Mouse (Mus musculus) thymus, postnatal 25 days (tissue): ENCODE measurements around the gene 9230112D13Rik.

Experiments used
- DNase-seq: peaks from one replicate; pipeline ENCODE4 v3.0.0; 2022

The 9230112D13Rik gene

GRCm38 (mm10) chr14:34540685-34541162 is 18.1 kb upstream of the 9230112D13Rik start:
- no peak for DNase-seq

GRCm38 (mm10) chr14:34535883-34536282 is 13.3 kb upstream of the 9230112D13Rik start:
- DNase-seq: no peak

- DNase-seq: no peak
Observed at GRCm38 (mm10) chr14:34533537-34533936, 10.9 kb upstream of the 9230112D13Rik start.

GRCm38 (mm10) chr14:34532536-34532935 is 9.9 kb upstream of the 9230112D13Rik start:
- DNase-seq: no peak

- no peak for DNase-seq
Observed at GRCm38 (mm10) chr14:34528804-34529203, 6.2 kb upstream of the 9230112D13Rik start.

GRCm38 (mm10) chr14:34517959-34518544 is 4.5 kb downstream of the 9230112D13Rik start:
- DNase-seq: no peak

GRCm38 (mm10) chr14:34516960-34517577 is 5.5 kb downstream of the 9230112D13Rik start:
- no peak for DNase-seq

- no peak for DNase-seq
Observed at GRCm38 (mm10) chr14:34515860-34516259, 6.7 kb downstream of the 9230112D13Rik start.

- no peak for DNase-seq
Observed at GRCm38 (mm10) chr14:34514120-34514519, 8.5 kb downstream of the 9230112D13Rik start.

- no peak for DNase-seq
Observed at GRCm38 (mm10) chr14:34512602-34513001, 10.0 kb downstream of the 9230112D13Rik start.

- no peak for DNase-seq
Observed at GRCm38 (mm10) chr14:34511901-34512300, 10.7 kb downstream of the 9230112D13Rik start.

- DNase-seq: no peak
Observed at GRCm38 (mm10) chr14:34508842-34509439, 13.7 kb downstream of the 9230112D13Rik start.

GRCm38 (mm10) chr14:34508187-34508840 is 14.3 kb downstream of the 9230112D13Rik start:
- no peak for DNase-seq

- DNase-seq: no peak
Observed at GRCm38 (mm10) chr14:34505309-34505708, 17.3 kb downstream of the 9230112D13Rik start.

- no peak for DNase-seq
Observed at GRCm38 (mm10) chr14:34504377-34504776, 18.2 kb downstream of the 9230112D13Rik start.

GRCm38 (mm10) chr14:34503759-34504158 is 18.8 kb downstream of the 9230112D13Rik start:
- DNase-seq: no peak

- DNase-seq: no peak
Observed at GRCm38 (mm10) chr14:34503325-34503647, 19.3 kb downstream of the 9230112D13Rik start, which contains the start of gene Bmpr1a. Gene Bmpr1a, minus strand, starts transcription at chr14:34503341.

- DNase-seq: peak; percentile 82
Observed at GRCm38 (mm10) chr14:34502475-34503324, 19.9 kb downstream of the 9230112D13Rik start.

GRCm38 (mm10) chr14:34501804-34502474 is 20.7 kb downstream of the 9230112D13Rik start:
- peak; percentile 40 for DNase-seq

- peak; percentile 9 for DNase-seq
Observed at GRCm38 (mm10) chr14:34501447-34501803, 21.2 kb downstream of the 9230112D13Rik start.

GRCm38 (mm10) chr14:34500309-34500708 is 22.3 kb downstream of the 9230112D13Rik start:
- no peak for DNase-seq

GRCm38 (mm10) chr14:34499664-34500063 is 22.9 kb downstream of the 9230112D13Rik start:
- no peak for DNase-seq
